Mouse (Mus musculus): ENCODE measurements around the gene Tmem191c. TPM values are rescaled to one million over a fixed set of nuclear protein-coding genes. Genes with fewer than 3 reads are reported as not detected.

Gene Tmem191c
- total and polyA plus RNA-seq, 3 experiments, result 4.5 to 27.8 (median 21.6) TPM

DNA sequence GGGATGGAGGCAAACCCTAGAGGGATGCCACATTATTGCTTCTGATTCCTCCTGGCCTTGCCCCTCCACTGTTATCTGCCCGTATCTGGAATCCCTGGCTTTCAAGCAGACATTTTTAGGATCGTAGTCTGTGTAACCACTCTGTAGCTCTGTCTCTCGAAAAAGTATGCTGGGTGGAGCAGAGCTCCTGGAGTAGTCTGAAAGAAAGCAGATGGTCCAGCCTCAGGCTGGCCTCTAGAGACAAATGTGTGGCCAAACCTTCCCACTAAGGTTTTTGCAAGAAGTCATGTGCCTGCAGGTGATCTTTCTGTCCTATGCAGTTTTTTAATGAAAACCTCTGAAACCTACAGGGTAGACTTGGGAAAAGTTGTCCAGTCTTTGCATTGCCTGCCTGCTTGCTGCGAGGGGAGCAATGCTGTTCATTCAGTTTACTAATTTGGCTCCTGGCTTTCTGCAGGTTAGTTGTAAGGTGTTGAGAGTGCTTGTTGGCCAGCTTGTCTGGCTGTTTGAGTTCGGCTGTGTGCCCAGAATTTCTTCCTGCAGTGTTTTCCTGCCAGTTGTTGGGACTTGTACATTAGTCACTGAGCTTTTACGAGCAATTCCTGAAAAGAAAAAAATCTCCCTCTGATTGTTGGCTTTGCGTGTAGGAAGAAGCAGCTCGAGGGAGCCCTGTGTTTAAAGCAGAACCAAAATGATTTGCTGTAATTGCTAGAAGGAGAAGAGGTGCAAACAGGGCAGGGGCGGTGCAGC is 40.8 kb upstream of the Tmem191c start:
- Histone ChIP-seq H3K36me3 (replicated peaks) (peaks cover 40% of the 10 kb centered on the region), H3K9me3 (replicated peaks) (no peaks in the 10 kb centered on the region), H3K4me3 (ENCODE audit: low read depth, low read length) (peak overlapping the region; percentile 93), H3K4me1 (ENCODE audit: insufficient read depth, low read depth, low read length) (peaks cover 69% of the 10 kb centered on the region), H3K27me3 (ENCODE audit: insufficient read depth, low read length) (no peaks in the 10 kb centered on the region)
- ATAC-seq (ENCODE audit: extremely low read depth, insufficient number of reproducible peaks, low FRiP score, poor library complexity, severe bottlenecking) (no peak), DNase-seq (ENCODE audit: low spot score) (no peak)
- no peak for TF ChIP-seq GATA2 (IDR thresholded peaks at IDR 0.05; ENCODE audit: borderline replicate concordance, low read depth, low read length)
- no peak for TF ChIP-seq POLR2AphosphoS5 (IDR thresholded peaks at IDR 0.05; ENCODE audit: insufficient replicate concordance, low read depth, low read length)
- TF ChIP-seq TAL1 (conservative IDR thresholded peaks at IDR 0.05; ENCODE audit: low read depth, low read length), result no peak
- no peak for TF ChIP-seq GATA1 (IDR thresholded peaks at IDR 0.05; ENCODE audit: borderline replicate concordance, low read length)
- no peak for TF ChIP-seq CTCF (IDR thresholded peaks at IDR 0.05; ENCODE audit: low read depth, low read length)

DNA sequence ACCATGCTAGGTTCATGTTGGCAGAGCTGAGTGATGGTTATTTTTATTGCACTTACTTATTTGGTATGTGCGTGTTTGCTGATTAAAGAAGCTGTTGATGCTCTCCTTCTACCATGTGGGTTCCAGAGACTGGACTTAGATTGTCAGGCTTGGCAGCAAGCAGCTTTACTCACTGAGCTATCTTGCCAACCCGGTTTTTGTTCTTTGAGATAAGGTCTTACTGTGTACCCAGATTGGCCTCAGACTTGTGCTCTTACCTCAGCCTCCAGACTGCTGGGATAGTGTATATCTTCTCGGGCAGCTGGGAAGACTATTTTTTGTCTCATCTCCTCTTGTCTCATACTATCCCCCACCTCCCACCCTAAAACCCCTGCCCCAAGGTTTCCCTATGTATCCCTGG is 38.2 kb upstream of the Tmem191c start:
- Histone ChIP-seq H3K4me3 (ENCODE audit: low read depth, low read length) (peak overlapping the region; percentile 21; the same call in 1 of the 2 replicates), H3K27me3 (ENCODE audit: insufficient read depth, low read length) (no peaks in the 10 kb centered on the region), H3K9me3 (replicated peaks) (no peaks in the 10 kb centered on the region), H3K4me1 (ENCODE audit: insufficient read depth, low read depth, low read length) (peaks cover 81% of the 10 kb centered on the region), H3K36me3 (replicated peaks) (peaks cover 52% of the 10 kb centered on the region)
- peak; percentile 70 for ATAC-seq (ENCODE audit: extremely low read depth, insufficient number of reproducible peaks, low FRiP score, poor library complexity, severe bottlenecking)
- DNase-seq (ENCODE audit: low spot score), result no peak
- TF ChIP-seq TAL1 (conservative IDR thresholded peaks at IDR 0.05; ENCODE audit: low read depth, low read length), result peak; percentile 92
- TF ChIP-seq GATA2 (IDR thresholded peaks at IDR 0.05; ENCODE audit: borderline replicate concordance, low read depth, low read length), result no peak

GRCm38 (mm10) chr16:17239409-17239808 is 36.5 kb upstream of the Tmem191c start:
- no peak for TF ChIP-seq GATA1 (IDR thresholded peaks at IDR 0.05; ENCODE audit: borderline replicate concordance, low read length)
- Histone ChIP-seq H3K36me3 (replicated peaks) (peaks cover 62% of the 10 kb centered on the region), H3K4me1 (ENCODE audit: insufficient read depth, low read depth, low read length) (peaks cover 84% of the 10 kb centered on the region), H3K4me3 (ENCODE audit: low read depth, low read length) (no peak overlapping the region), H3K27me3 (ENCODE audit: insufficient read depth, low read length) (no peaks in the 10 kb centered on the region), H3K9me3 (replicated peaks) (no peaks in the 10 kb centered on the region)
- no peak for ATAC-seq (ENCODE audit: extremely low read depth, insufficient number of reproducible peaks, low FRiP score, poor library complexity, severe bottlenecking)
- DNase-seq (ENCODE audit: low spot score), result no peak

DNA sequence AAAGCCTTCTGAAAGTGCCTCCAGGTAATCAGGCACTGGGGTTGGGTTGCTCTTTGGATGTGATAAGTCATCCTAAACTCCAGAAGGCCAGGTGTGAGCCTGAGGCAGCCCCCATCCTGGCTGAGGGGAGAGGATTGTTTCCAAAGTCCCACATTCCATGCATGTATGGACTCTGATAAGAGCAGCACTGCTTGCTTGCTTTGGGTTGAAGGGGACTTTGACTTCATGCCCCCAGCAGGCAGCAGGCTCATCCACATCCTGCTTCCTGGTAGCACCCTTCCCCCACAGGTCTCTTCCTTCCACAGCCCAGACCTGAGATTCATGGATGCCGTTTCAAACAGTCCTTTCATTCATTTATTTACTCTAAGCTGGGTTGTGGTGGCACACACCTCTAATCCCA is 32.1 kb upstream of the Tmem191c start:
- no peaks in the 10 kb centered on the region for H3K9me3 ChIP-seq (replicated peaks)
- peaks cover 62% of the 10 kb centered on the region for H3K36me3 ChIP-seq (replicated peaks)
- TF ChIP-seq POLR2AphosphoS5 (IDR thresholded peaks at IDR 0.05; ENCODE audit: insufficient replicate concordance, low read depth, low read length), result no peak
- TF ChIP-seq CTCF (IDR thresholded peaks at IDR 0.05; ENCODE audit: low read depth, low read length), result no peak
- no peak for TF ChIP-seq TAL1 (conservative IDR thresholded peaks at IDR 0.05; ENCODE audit: low read depth, low read length)
- no peak for TF ChIP-seq GATA2 (IDR thresholded peaks at IDR 0.05; ENCODE audit: borderline replicate concordance, low read depth, low read length)
- TF ChIP-seq GATA1 (IDR thresholded peaks at IDR 0.05; ENCODE audit: borderline replicate concordance, low read length), result no peak
- no peaks in the 10 kb centered on the region for H3K27me3 ChIP-seq (ENCODE audit: insufficient read depth, low read length)
- H3K4me3 ChIP-seq (ENCODE audit: low read depth, low read length), result no peak overlapping the region
- ATAC-seq (ENCODE audit: extremely low read depth, insufficient number of reproducible peaks, low FRiP score, poor library complexity, severe bottlenecking), result no peak
- H3K4me1 ChIP-seq (ENCODE audit: insufficient read depth, low read depth, low read length), result peaks cover 85% of the 10 kb centered on the region
- no peak for DNase-seq (ENCODE audit: low spot score)

DNA sequence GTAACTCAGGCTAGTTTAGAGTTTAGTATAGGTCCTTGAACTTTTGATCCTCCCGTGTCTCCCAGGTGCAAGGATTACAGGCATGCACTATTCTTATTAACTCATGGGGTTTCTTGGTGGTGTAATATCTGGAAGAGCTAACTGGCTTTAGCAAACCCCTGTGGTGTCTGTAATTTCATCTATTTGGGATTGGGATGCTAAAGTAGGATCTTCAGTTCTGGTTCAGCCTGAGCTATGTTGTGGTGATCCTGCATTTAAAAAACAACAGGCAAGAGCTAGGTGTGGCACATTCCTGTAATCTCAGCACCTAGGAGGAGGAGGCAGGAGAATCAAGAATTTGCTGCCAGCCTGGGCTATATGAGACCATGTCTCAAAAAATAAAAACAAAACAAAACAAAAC is 30.9 kb upstream of the Tmem191c start:
- TF ChIP-seq GATA1 (IDR thresholded peaks at IDR 0.05; ENCODE audit: borderline replicate concordance, low read length), result no peak
- TF ChIP-seq TAL1 (conservative IDR thresholded peaks at IDR 0.05; ENCODE audit: low read depth, low read length), result no peak
- TF ChIP-seq POLR2AphosphoS5 (IDR thresholded peaks at IDR 0.05; ENCODE audit: insufficient replicate concordance, low read depth, low read length), result no peak
- no peak for TF ChIP-seq CTCF (IDR thresholded peaks at IDR 0.05; ENCODE audit: low read depth, low read length)
- no peak for TF ChIP-seq GATA2 (IDR thresholded peaks at IDR 0.05; ENCODE audit: borderline replicate concordance, low read depth, low read length)
- H3K4me1 ChIP-seq (ENCODE audit: insufficient read depth, low read depth, low read length), result peaks cover 85% of the 10 kb centered on the region
- no peak overlapping the region for H3K4me3 ChIP-seq (ENCODE audit: low read depth, low read length)
- peaks cover 52% of the 10 kb centered on the region for H3K36me3 ChIP-seq (replicated peaks)
- no peaks in the 10 kb centered on the region for H3K27me3 ChIP-seq (ENCODE audit: insufficient read depth, low read length)
- H3K9me3 ChIP-seq (replicated peaks), result no peaks in the 10 kb centered on the region
- no peak for DNase-seq (ENCODE audit: low spot score)
- no peak for ATAC-seq (ENCODE audit: extremely low read depth, insufficient number of reproducible peaks, low FRiP score, poor library complexity, severe bottlenecking)

DNA sequence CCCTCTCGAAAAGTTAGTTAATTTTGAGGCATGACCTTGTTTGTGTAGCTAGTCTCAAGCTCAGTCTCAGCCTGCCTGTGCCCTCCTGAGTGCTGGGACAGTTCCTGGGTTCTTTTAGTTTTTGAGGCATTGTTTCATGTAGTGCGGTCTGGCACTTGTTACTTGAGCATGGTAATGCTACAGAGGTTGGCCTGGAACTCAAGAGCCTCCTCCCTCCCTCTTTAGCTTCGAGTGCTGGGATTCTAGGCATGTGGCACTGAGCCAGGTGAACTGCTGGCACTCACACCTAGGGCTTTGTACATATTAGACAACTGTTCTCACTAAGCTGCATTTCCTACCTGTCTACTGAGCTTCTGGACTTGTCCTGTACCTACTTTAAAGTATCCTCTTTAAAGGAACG is 28.1 kb upstream of the Tmem191c start:
- H3K36me3 ChIP-seq (replicated peaks), result peaks cover 43% of the 10 kb centered on the region
- ATAC-seq (ENCODE audit: extremely low read depth, insufficient number of reproducible peaks, low FRiP score, poor library complexity, severe bottlenecking), result no peak
- no peaks in the 10 kb centered on the region for H3K27me3 ChIP-seq (ENCODE audit: insufficient read depth, low read length)
- H3K9me3 ChIP-seq (replicated peaks), result no peaks in the 10 kb centered on the region
- no peak overlapping the region for H3K4me3 ChIP-seq (ENCODE audit: low read depth, low read length)
- H3K4me1 ChIP-seq (ENCODE audit: insufficient read depth, low read depth, low read length), result peaks cover 93% of the 10 kb centered on the region
- DNase-seq (ENCODE audit: low spot score), result no peak
- TF ChIP-seq GATA1 (IDR thresholded peaks at IDR 0.05; ENCODE audit: borderline replicate concordance, low read length) (no peak), POLR2AphosphoS5 (IDR thresholded peaks at IDR 0.05; ENCODE audit: insufficient replicate concordance, low read depth, low read length) (no peak), TAL1 (conservative IDR thresholded peaks at IDR 0.05; ENCODE audit: low read depth, low read length) (no peak), GATA2 (IDR thresholded peaks at IDR 0.05; ENCODE audit: borderline replicate concordance, low read depth, low read length) (no peak), CTCF (IDR thresholded peaks at IDR 0.05; ENCODE audit: low read depth, low read length) (no peak)
